Mouse (Mus musculus) E14TG2a.4 (cell line): ENCODE data around the gene Aurka.

ENCODE experiments used
- H3K27me3 ChIP-seq: 2 replicates; pipeline ENCODE4 v1.6.1; 2014; ENCODE audit warnings: low read length, control low read depth; ENCODE audit not compliant: insufficient read depth
- H3K36me3 ChIP-seq: 2 replicates; pipeline ENCODE4 v1.6.1; 2014; ENCODE audit warnings: low read length, control low read depth; ENCODE audit not compliant: insufficient read depth
- H3K4me1 ChIP-seq: replicated peaks from 2 replicates; pipeline ENCODE4 v1.6.1; 2014; ENCODE audit warnings: low read depth, low read length, control low read depth
- H3K4me3 ChIP-seq: replicated peaks from 2 replicates; pipeline ENCODE4 v1.5.1; 2014; ENCODE audit warnings: mild to moderate bottlenecking, low read length
- H3K9me3 ChIP-seq: 2 replicates; pipeline ENCODE4 v1.6.1; 2014; ENCODE audit warnings: low read length, control low read depth
- CTCF ChIP-seq: conservative IDR thresholded peaks from 2 replicates; pipeline ENCODE4 v1.5.1; 2014; ENCODE audit warnings: low read length
- NANOG ChIP-seq: IDR thresholded peaks from 2 replicates; pipeline ENCODE4 v1.6.1; 2014; ENCODE audit warnings: borderline replicate concordance, low read length, mixed read lengths
- POU5F1 ChIP-seq: IDR thresholded peaks from 2 replicates; pipeline ENCODE4 v1.6.1; 2014; ENCODE audit warnings: low read length, borderline replicate concordance

The Aurka gene

GRCm38 (mm10) chr2:172376551-172376950 lies 6.2 kb upstream of the Aurka start:
- H3K4me3 ChIP-seq = 0 out of 2 replicates have a peak overlapping the region, but pooled peaks have one; percentile 20
- no peak for TF ChIP-seq POU5F1
- no peak for TF ChIP-seq NANOG
- no peak for TF ChIP-seq CTCF
- no peaks in the 10 kb centered on the region for H3K9me3 ChIP-seq
- peaks cover 90% of the 10 kb centered on the region for H3K4me1 ChIP-seq
- H3K36me3 ChIP-seq = peaks cover 86% of the 10 kb centered on the region
- H3K27me3 ChIP-seq = no peaks in the 10 kb centered on the region

GRCm38 (mm10) chr2:172371258-172371657 lies 923 bp upstream of the Aurka start:
- H3K4me1 ChIP-seq = peaks cover 70% of the 10 kb centered on the region
- no peaks in the 10 kb centered on the region for H3K9me3 ChIP-seq
- peak overlapping the region; percentile 96 for H3K4me3 ChIP-seq
- H3K27me3 ChIP-seq = no peaks in the 10 kb centered on the region
- H3K36me3 ChIP-seq = peaks cover 63% of the 10 kb centered on the region
- TF ChIP-seq CTCF (no peak), NANOG (no peak), POU5F1 (no peak)

- Histone ChIP-seq H3K4me3 (no peak overlapping the region), H3K9me3 (no peaks in the 10 kb centered on the region), H3K36me3 (peaks cover 99% of the 10 kb centered on the region), H3K27me3 (no peaks in the 10 kb centered on the region), H3K4me1 (peaks cover 54% of the 10 kb centered on the region)
- TF ChIP-seq CTCF (no peak), NANOG (no peak), POU5F1 (no peak)
Measured at GRCm38 (mm10) chr2:172363176-172363575, 7.2 kb downstream of the Aurka start.

GRCm38 (mm10) chr2:172355833-172356232 lies 14.5 kb downstream of the Aurka start:
- Histone ChIP-seq H3K9me3 (no peaks in the 10 kb centered on the region), H3K4me1 (peaks cover 25% of the 10 kb centered on the region), H3K27me3 (no peaks in the 10 kb centered on the region), H3K36me3 (peaks cover 73% of the 10 kb centered on the region), H3K4me3 (no peak overlapping the region)
- TF ChIP-seq CTCF = no peak
- TF ChIP-seq NANOG = no peak
- no peak for TF ChIP-seq POU5F1

- peaks cover 62% of the 10 kb centered on the region for H3K36me3 ChIP-seq
- no peak for TF ChIP-seq POU5F1
- TF ChIP-seq CTCF = no peak
- no peaks in the 10 kb centered on the region for H3K9me3 ChIP-seq
- no peaks in the 10 kb centered on the region for H3K27me3 ChIP-seq
- H3K4me1 ChIP-seq = peaks cover 36% of the 10 kb centered on the region
- H3K4me3 ChIP-seq = no peak overlapping the region
Measured at GRCm38 (mm10) chr2:172354761-172355160, 15.6 kb downstream of the Aurka start.

GRCm38 (mm10) chr2:172353218-172353617 lies 17.1 kb downstream of the Aurka start:
- Histone ChIP-seq H3K9me3 (no peaks in the 10 kb centered on the region), H3K27me3 (no peaks in the 10 kb centered on the region), H3K36me3 (peaks cover 46% of the 10 kb centered on the region), H3K4me3 (no peak overlapping the region), H3K4me1 (peaks cover 39% of the 10 kb centered on the region)
- TF ChIP-seq CTCF (no peak), POU5F1 (no peak), NANOG (no peak)

- Histone ChIP-seq H3K9me3 (no peaks in the 10 kb centered on the region), H3K36me3 (peaks cover 22% of the 10 kb centered on the region), H3K4me3 (no peak overlapping the region), H3K4me1 (peaks cover 37% of the 10 kb centered on the region), H3K27me3 (peaks cover 15% of the 10 kb centered on the region)
- TF ChIP-seq CTCF = no peak
- no peak for TF ChIP-seq NANOG
- no peak for TF ChIP-seq POU5F1
Measured at GRCm38 (mm10) chr2:172350773-172351172, 19.6 kb downstream of the Aurka start.

GRCm38 (mm10) chr2:172349776-172350175 lies 20.6 kb downstream of the Aurka start:
- Histone ChIP-seq H3K27me3 (peaks cover 17% of the 10 kb centered on the region), H3K9me3 (no peaks in the 10 kb centered on the region), H3K4me3 (no peak overlapping the region), H3K36me3 (peaks cover 12% of the 10 kb centered on the region), H3K4me1 (peaks cover 35% of the 10 kb centered on the region)
- no peak for TF ChIP-seq NANOG
- TF ChIP-seq CTCF = no peak
- TF ChIP-seq POU5F1 = no peak

GRCm38 (mm10) chr2:172348297-172348950 lies 21.9 kb downstream of the Aurka start:
- Histone ChIP-seq H3K4me1 (peaks cover 37% of the 10 kb centered on the region), H3K9me3 (no peaks in the 10 kb centered on the region), H3K27me3 (peaks cover 17% of the 10 kb centered on the region), H3K4me3 (no peak overlapping the region), H3K36me3 (peaks cover 6% of the 10 kb centered on the region; the same call in 1 of the 2 replicates)
- TF ChIP-seq POU5F1 (no peak), CTCF (no peak), NANOG (no peak)
